Mouse (Mus musculus) ES-Bruce4 (cell line): ENCODE measurements at regions not wholly inside any gene's neighbourhood (a gene's known extent, or its start where the extent isn't known, plus 50 kb on each side); places are given as distances from the start of the nearest gene placed in this dataset.

ENCODE experiments used
- H3K27ac ChIP-seq: 2 replicates; pipeline ENCODE4 v1.5.1; 2012; ENCODE audit warnings: low read length, inconsistent platforms; ENCODE audit not compliant: insufficient read depth
- H3K27me3 ChIP-seq: 2 replicates; pipeline ENCODE4 v1.6.1; 2012; ENCODE audit warnings: mild to moderate bottlenecking, low read length, inconsistent platforms; ENCODE audit not compliant: control insufficient read depth, poor library complexity, insufficient read depth, severe bottlenecking
- H3K36me3 ChIP-seq: 2 replicates; pipeline ENCODE4 v1.6.1; 2012; ENCODE audit warnings: inconsistent platforms, mild to moderate bottlenecking, low read length, moderate library complexity; ENCODE audit not compliant: control insufficient read depth, poor library complexity, insufficient read depth, severe bottlenecking
- H3K4me1 ChIP-seq: one replicate; pipeline ENCODE4 v1.8.1; 2011; ENCODE audit warnings: low read length; ENCODE audit not compliant: control insufficient read depth, insufficient read depth
- H3K4me3 ChIP-seq: 2 replicates; pipeline ENCODE4 v1.5.1; 2011; ENCODE audit warnings: low read depth, mild to moderate bottlenecking, low read length
- H3K9ac ChIP-seq: 2 replicates; pipeline ENCODE4 v1.6.1; 2012; ENCODE audit warnings: low read depth, mild to moderate bottlenecking, inconsistent platforms; ENCODE audit not compliant: poor library complexity, severe bottlenecking
- H3K9me3 ChIP-seq: replicated peaks from 2 replicates; pipeline ENCODE4 v1.6.1; 2012; ENCODE audit warnings: mild to moderate bottlenecking, low read length, inconsistent platforms; ENCODE audit not compliant: control insufficient read depth, poor library complexity, insufficient read depth, severe bottlenecking
- CTCF ChIP-seq: IDR thresholded peaks from one replicate; pipeline ENCODE4 v1.8.1; 2011; ENCODE audit warnings: low read depth, low read length
- EP300 ChIP-seq: IDR thresholded peaks from 2 replicates; pipeline ENCODE4 v1.6.1; 2011; ENCODE audit warnings: low read depth, low read length; ENCODE audit not compliant: insufficient read depth
- POLR2A ChIP-seq: IDR thresholded peaks from one replicate; pipeline ENCODE4 v1.8.1; 2011; ENCODE audit warnings: low read length; ENCODE audit not compliant: insufficient read depth

- no peaks in the 10 kb centered on the region for H3K4me1 ChIP-seq
- H3K9me3 ChIP-seq = no peaks in the 10 kb centered on the region
- no peaks in the 10 kb centered on the region for H3K36me3 ChIP-seq
- H3K27me3 ChIP-seq = no peaks in the 10 kb centered on the region
- no peak for TF ChIP-seq EP300
- H3K4me3 ChIP-seq = no peak overlapping the region
- no peak overlapping the region for H3K27ac ChIP-seq
- no peak overlapping the region for H3K9ac ChIP-seq
Measured at GRCm38 (mm10) chr13:37468304-37469178, 123.5 kb downstream of the Ly86 start.

GRCm38 (mm10) chr13:37470230-37470907, 125.4 kb downstream of the Ly86 start:
- H3K9me3 ChIP-seq = no peaks in the 10 kb centered on the region
- no peaks in the 10 kb centered on the region for H3K27me3 ChIP-seq
- no peaks in the 10 kb centered on the region for H3K36me3 ChIP-seq
- no peaks in the 10 kb centered on the region for H3K4me1 ChIP-seq
- no peak overlapping the region for H3K9ac ChIP-seq
- no peak overlapping the region for H3K4me3 ChIP-seq
- TF ChIP-seq POLR2A (no peak), EP300 (no peak), CTCF (no peak)
- no peak overlapping the region for H3K27ac ChIP-seq

GRCm38 (mm10) chr13:37473359-37473758, 128.4 kb downstream of the Ly86 start:
- Histone ChIP-seq H3K4me1 (no peaks in the 10 kb centered on the region), H3K4me3 (no peak overlapping the region), H3K9me3 (no peaks in the 10 kb centered on the region), H3K27ac (no peak overlapping the region), H3K36me3 (no peaks in the 10 kb centered on the region), H3K9ac (no peak overlapping the region), H3K27me3 (no peaks in the 10 kb centered on the region)
- TF ChIP-seq EP300 = no peak
- TF ChIP-seq POLR2A = no peak
- no peak for TF ChIP-seq CTCF

- no peaks in the 10 kb centered on the region for H3K9me3 ChIP-seq
- no peaks in the 10 kb centered on the region for H3K36me3 ChIP-seq
- TF ChIP-seq POLR2A = no peak
- TF ChIP-seq EP300 = no peak
- TF ChIP-seq CTCF = no peak
- no peaks in the 10 kb centered on the region for H3K27me3 ChIP-seq
- no peak overlapping the region for H3K9ac ChIP-seq
- H3K4me3 ChIP-seq = no peak overlapping the region
- no peak overlapping the region for H3K27ac ChIP-seq
- no peaks in the 10 kb centered on the region for H3K4me1 ChIP-seq
Measured at GRCm38 (mm10) chr13:37475804-37476203, 130.8 kb downstream of the Ly86 start.

GRCm38 (mm10) chr13:37476256-37477053, 131.4 kb downstream of the Ly86 start:
- H3K27ac ChIP-seq = no peak overlapping the region
- no peak overlapping the region for H3K9ac ChIP-seq
- no peak overlapping the region for H3K4me3 ChIP-seq
- no peaks in the 10 kb centered on the region for H3K27me3 ChIP-seq
- H3K4me1 ChIP-seq = no peaks in the 10 kb centered on the region
- TF ChIP-seq POLR2A (no peak), CTCF (no peak), EP300 (no peak)
- no peaks in the 10 kb centered on the region for H3K9me3 ChIP-seq
- H3K36me3 ChIP-seq = no peaks in the 10 kb centered on the region

GRCm38 (mm10) chr13:37477342-37477741, 132.3 kb downstream of the Ly86 start:
- H3K27ac ChIP-seq = no peak overlapping the region; the same call in 1 of the 2 replicates
- no peaks in the 10 kb centered on the region for H3K36me3 ChIP-seq
- no peaks in the 10 kb centered on the region for H3K4me1 ChIP-seq
- peak overlapping the region; percentile 12; the same call in 1 of the 2 replicates for H3K9ac ChIP-seq
- no peaks in the 10 kb centered on the region for H3K9me3 ChIP-seq
- H3K4me3 ChIP-seq = no peak overlapping the region
- no peak for TF ChIP-seq CTCF
- no peak for TF ChIP-seq EP300
- no peak for TF ChIP-seq POLR2A
- H3K27me3 ChIP-seq = no peaks in the 10 kb centered on the region
